Mouse (Mus musculus) lung, adult 18-20 months (tissue): ENCODE data around the gene Sufu.

Experiments
- DNase-seq, 2 experiments: peaks; one replicate each; pipeline ENCODE4 v3.0.0; 2022; ENCODE audit warnings: mixed read lengths in 2 of 2

The Sufu gene

GRCm38 (mm10) chr19:46467051-46467503 lies 70.4 kb downstream of the Sufu start:
- DNase-seq, result no peak

GRCm38 (mm10) chr19:46470364-46471240 lies 73.9 kb downstream of the Sufu start:
- DNase-seq, result no peak

GRCm38 (mm10) chr19:46471324-46472093 lies 74.8 kb downstream of the Sufu start:
- peak; percentile 53 to 75 for DNase-seq

GRCm38 (mm10) chr19:46477432-46477845 lies 80.7 kb downstream of the Sufu start:
- peak in 1 of 2 experiments; percentile 41 for DNase-seq

- DNase-seq, result peak; percentile 69 to 72
Measured at GRCm38 (mm10) chr19:46478242-46478641, 81.5 kb downstream of the Sufu start.

- DNase-seq, result peak; percentile 85 to 92
Measured at GRCm38 (mm10) chr19:46478826-46479225, 82.1 kb downstream of the Sufu start.

GRCm38 (mm10) chr19:46479306-46480075 lies 82.8 kb downstream of the Sufu start:
- peak; percentile 68 to 84 for DNase-seq

- DNase-seq, result peak; percentile 34 to 67
Measured at GRCm38 (mm10) chr19:46480624-46481345, 84.1 kb downstream of the Sufu start.

GRCm38 (mm10) chr19:46481352-46481751 lies 84.7 kb downstream of the Sufu start:
- DNase-seq, result no peak

- DNase-seq, result no peak
Measured at GRCm38 (mm10) chr19:46481756-46482155, 85.1 kb downstream of the Sufu start.

- no peak for DNase-seq
Measured at GRCm38 (mm10) chr19:46482896-46483516, 86.3 kb downstream of the Sufu start.

GRCm38 (mm10) chr19:46483701-46484328 lies 87.1 kb downstream of the Sufu start:
- DNase-seq, result peak; percentile 44 to 58

- peak; percentile 86 to 91 for DNase-seq
Measured at GRCm38 (mm10) chr19:46484518-46484917, 87.8 kb downstream of the Sufu start.

- no peak for DNase-seq
Measured at GRCm38 (mm10) chr19:46485847-46486246, 89.2 kb downstream of the Sufu start.

GRCm38 (mm10) chr19:46486709-46487108 lies 90.0 kb downstream of the Sufu start:
- no peak for DNase-seq

GRCm38 (mm10) chr19:46489448-46489847 lies 92.8 kb downstream of the Sufu start:
- DNase-seq, result no peak

GRCm38 (mm10) chr19:46490634-46491033 lies 93.9 kb downstream of the Sufu start:
- peak in 1 of 2 experiments; percentile 68 for DNase-seq

GRCm38 (mm10) chr19:46495136-46495535 lies 98.4 kb downstream of the Sufu start:
- DNase-seq, result no peak

- DNase-seq, result no peak
Measured at GRCm38 (mm10) chr19:46497230-46497629, 100.5 kb downstream of the Sufu start.

- DNase-seq, result no peak
Measured at GRCm38 (mm10) chr19:46499539-46499835, 102.8 kb downstream of the Sufu start.
